Mouse (Mus musculus) adrenal gland, adult 8-10 months (tissue): ENCODE results near the gene Sytl3. TPM values are rescaled to one million over a fixed set of nuclear protein-coding genes. Genes with fewer than 3 reads are reported as not detected.
"Not testable (repeated sequence)": the region's sequence is repeated elsewhere in the genome, so short reads cannot be mapped to it uniquely, and the experiment has no call there.

Experiments used
- DNase-seq: peaks from one replicate; pipeline ENCODE4 v3.0.0; 2022
- total RNA-seq, 4 experiments: library from RNA; stranded (reverse); gene quantifications; 2 replicates each; pipeline ENCODE4 v1.2.4; 2022

Sytl3 gene
- total RNA-seq = 1 to 10 TPM in 1 of 4 experiments, under 1 TPM in 3; 0.31 to 1.2 (median 0.66) TPM

DNA sequence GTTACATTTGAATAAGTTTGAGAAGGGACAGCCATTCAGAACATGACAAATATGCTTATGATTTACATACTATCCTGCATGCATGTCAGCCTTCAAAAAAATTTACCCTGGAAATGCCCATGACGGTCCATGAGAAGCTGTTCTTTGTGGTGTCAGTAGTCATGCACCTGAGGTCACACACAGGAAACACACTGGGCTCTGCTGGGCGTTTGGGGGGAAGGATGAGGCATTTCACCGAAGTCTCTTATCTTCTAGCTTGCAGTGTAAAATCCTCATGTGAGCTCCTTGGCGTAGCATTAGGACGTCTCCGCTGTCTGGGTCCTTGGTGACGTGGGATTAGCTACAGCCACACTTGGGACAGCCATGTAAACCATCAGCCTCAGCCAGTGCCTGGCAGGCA is at the start of gene Sytl3:
Sytl3 (plus strand) TSS at position 293 of the 400 bp plus-strand sequence.
- not testable (repeated sequence) for DNase-seq

- not testable (repeated sequence) for DNase-seq
Observed at GRCm38 (mm10) chr17:6613524-6613923, 45.4 kb upstream of the Sytl3 start.

DNA sequence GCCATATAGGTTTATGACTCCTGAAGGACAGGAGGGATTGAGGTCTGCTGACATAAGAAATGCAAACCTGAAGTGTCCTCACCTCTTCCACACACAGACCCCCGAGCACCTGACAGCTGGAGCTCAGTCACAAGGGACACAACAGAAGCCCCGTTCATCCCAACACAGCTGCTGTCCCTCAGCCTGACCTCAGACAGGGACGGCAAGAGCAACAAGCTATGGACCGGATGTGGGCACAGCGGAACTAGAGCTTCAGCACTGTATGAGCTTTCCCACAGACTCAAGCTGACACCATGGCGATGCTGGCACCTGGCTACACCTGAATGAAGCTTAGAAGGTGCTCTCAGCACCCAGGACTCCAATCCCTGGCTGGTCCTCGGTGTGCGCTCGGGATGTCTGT is 44.6 kb upstream of the Sytl3 start:
- DNase-seq = not testable (repeated sequence)

- DNase-seq = not testable (repeated sequence)
Observed at GRCm38 (mm10) chr17:6616731-6617130, 42.2 kb upstream of the Sytl3 start.

DNA sequence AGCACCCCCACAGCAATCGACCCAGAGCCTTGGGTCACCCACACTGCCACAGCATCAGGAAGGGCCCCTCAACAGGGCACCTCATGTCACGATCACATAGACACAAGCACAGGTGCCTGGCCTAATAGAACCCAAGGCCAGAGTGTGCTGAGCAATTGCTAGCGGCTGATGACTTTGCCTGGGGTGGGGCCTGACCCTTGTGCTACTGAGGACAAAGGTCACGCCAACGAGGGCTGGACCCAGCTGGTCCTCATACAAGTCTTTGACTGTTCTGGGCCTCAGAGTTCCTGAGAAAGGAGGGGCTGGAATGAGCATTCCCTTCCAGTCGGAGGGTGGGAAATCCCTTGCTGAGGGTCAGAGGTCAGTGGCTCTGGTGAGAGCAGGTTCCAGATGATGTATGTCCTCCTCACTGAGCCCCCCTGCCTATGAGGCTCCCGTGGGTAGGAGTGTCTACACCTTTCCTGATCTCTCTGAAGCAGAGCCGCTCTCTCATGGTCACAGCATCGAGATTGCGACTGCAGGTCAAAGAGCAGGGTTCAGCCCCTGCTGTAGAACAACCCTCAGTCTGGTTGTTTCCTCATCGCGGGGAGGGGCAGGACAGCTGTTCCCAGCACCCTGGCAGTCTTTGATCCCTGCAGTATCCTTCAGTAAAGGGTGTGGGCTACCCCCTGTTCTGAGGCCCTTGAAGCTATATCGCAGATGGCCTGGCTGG is 41.0 kb upstream of the Sytl3 start:
- not testable (repeated sequence) for DNase-seq

DNA sequence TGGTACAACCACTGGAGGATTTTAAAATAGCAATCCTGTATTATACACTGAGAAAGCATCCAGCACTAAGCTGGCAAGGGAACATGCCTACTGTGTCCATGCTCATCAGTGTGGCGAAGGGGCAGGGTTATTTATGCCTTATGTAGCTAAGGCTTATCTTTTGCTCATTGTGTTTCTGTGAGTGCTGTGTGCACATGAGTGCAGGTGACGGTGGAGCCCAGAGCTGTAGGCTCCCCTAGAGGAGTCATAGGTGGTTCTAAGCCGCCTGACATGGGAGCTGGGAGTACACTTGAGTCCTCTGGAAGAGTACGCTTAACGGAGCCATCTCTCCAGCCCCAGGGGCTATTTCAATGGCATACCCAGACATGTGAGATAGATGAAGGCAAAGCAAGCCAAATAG is 39.6 kb upstream of the Sytl3 start:
- DNase-seq = not testable (repeated sequence)

GRCm38 (mm10) chr17:6620035-6620434 is 38.9 kb upstream of the Sytl3 start:
- not testable (repeated sequence) for DNase-seq

DNA sequence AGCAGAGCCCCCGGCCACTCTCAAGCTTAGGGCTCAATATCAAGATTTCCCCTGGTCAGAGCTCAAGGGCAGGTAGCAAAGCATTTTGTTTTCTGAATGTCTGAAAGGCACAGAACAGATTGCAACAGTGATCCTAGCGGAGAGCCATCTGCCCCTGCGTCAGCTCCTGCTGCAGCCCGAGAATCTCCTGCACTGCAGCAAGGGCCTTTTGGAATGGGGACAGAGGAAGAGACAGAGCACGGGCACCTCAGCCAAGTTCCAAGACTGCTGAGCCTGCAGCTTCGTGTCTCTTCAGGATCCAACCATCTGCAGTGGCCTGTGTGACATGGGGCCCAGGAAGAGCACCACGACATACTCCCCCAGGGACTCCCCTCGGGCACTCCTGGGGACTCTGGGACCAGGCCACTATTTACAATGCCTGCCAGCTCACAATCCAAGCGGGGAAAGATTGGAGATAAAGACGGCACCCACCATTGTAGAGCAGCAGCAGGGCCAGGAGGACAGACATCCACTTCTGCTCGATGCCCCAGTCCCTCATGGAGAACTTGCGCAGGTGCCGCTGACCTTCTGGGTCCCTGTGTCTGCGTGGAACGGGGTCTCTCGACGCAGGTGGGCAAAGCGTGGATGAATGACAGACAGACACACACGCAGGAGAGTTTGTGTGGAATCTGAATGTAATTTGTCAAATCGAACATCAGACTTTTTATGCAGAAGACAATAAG is 38.0 kb upstream of the Sytl3 start:
- not testable (repeated sequence) for DNase-seq

DNA sequence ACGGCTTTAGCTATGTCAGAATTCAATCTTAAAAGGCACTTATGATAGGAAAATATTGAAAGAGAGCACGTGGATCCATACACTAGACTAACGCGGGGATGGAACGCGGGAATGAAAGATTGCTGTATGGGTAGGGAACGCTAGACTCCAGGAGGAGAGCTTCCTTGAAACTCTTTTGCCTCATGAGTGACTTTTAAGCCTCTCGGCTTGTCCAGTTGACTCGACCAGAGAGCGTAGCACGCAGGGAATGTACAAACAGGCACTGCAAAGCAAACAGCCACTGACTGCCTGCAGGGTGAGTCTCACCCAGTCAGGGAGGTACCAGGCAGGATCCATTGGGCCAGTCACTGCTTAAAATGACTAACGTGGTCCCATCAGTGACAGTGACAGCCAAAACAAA is 36.9 kb upstream of the Sytl3 start:
- DNase-seq = not testable (repeated sequence)

GRCm38 (mm10) chr17:6624926-6625558 is 33.9 kb upstream of the Sytl3 start:
- not testable (repeated sequence) for DNase-seq

DNA sequence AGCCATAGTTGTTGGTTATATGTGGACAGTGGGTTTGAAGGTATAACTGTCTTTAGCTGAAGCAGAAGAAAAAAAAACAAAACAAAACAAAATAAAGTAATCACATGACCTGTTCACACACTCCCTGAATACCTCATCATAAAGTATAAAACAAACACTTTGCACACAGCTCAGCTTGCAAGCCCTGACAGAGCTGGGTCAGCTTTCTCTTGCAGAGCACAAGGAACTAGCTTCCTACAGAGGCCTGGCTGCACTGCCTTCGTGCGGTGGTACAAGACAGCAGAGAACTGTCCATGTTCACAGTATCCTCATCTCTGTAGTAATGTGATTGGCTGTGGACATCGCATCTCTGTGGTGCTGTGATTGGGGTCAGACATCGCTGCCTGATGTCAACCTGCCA is 28.5 kb upstream of the Sytl3 start:
- not testable (repeated sequence) for DNase-seq

GRCm38 (mm10) chr17:6632850-6633249 is 26.0 kb upstream of the Sytl3 start:
- not testable (repeated sequence) for DNase-seq

GRCm38 (mm10) chr17:6635781-6636180 is 23.1 kb upstream of the Sytl3 start:
- not testable (repeated sequence) for DNase-seq

- DNase-seq = no peak
Observed at GRCm38 (mm10) chr17:6636861-6637260, 22.0 kb upstream of the Sytl3 start.

DNA sequence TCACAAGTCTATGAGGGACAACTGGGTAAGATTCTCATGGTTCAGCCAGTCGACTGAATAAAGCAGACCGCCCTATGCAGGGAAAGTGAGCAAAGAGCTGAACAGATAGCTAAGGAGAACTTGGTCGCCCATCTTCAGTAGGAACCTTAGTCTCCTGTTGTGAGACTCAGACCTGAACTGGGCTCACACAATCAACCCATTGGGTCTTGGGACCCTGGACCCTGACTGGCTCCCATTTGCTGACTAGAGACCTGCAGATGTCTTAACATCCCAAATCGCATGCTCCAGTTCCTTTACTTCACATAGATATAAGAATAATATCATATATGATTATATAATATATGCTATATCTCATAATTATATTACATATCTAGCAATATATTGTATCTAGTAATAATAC is 21.5 kb upstream of the Sytl3 start:
- not testable (repeated sequence) for DNase-seq

- not testable (repeated sequence) for DNase-seq
Observed at GRCm38 (mm10) chr17:6638444-6638843, 20.4 kb upstream of the Sytl3 start.

GRCm38 (mm10) chr17:6639486-6639885 is 19.4 kb upstream of the Sytl3 start:
- not testable (repeated sequence) for DNase-seq

GRCm38 (mm10) chr17:6640044-6640637 is 18.8 kb upstream of the Sytl3 start:
- not testable (repeated sequence) for DNase-seq

DNA sequence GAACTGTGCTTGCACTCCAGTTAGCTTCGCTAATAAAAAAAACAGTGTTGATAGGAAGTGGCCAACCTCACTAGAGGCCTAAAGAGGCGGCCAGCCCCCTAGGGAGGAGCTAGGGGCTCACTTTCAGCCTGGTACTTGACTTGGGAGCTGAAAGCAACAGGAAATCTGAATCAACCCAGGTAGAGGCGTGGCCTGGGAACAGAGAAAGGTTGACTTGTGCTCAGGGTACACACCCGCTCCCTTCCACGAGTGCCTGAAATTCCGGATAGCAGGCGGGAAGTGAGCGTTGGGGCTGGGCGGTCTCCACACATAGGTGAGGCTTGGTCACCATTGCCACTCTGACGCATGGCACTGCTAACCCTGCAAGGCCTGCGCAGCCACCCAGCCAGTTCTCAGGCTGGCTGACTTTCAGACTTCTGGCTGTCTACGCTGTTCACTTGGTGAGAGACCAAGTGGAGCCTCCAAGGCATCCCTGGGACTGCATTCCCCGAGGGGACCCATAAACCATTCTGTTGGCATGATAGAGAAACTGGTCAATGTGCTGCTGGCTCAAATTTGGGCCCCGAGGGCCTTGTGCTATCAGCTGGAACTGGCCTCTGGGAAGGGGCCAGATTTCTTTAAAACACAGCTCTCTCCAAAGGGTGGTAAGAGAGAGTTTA is 18.0 kb upstream of the Sytl3 start:
- DNase-seq = not testable (repeated sequence)

GRCm38 (mm10) chr17:6644210-6644609 is 14.7 kb upstream of the Sytl3 start:
- DNase-seq = not testable (repeated sequence)

DNA sequence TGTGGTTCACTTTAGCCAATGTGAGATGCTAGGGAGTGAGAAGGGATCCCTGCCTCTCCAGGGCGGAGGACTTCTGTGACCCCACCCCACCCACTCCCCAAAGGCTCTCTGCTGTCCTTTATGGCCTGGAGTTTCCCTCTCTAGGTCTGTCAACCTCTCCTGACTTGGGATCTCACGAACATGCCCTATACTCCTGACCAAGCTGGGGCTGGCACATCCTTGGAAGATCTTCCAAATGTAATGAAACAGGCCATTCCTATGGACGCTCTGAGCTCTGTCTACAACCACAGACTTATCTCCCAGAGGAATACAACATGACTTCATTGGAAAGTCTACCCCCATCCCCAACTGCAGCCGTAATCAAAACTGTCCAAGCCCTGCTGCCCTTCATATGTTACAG is 14.2 kb upstream of the Sytl3 start:
- not testable (repeated sequence) for DNase-seq

DNA sequence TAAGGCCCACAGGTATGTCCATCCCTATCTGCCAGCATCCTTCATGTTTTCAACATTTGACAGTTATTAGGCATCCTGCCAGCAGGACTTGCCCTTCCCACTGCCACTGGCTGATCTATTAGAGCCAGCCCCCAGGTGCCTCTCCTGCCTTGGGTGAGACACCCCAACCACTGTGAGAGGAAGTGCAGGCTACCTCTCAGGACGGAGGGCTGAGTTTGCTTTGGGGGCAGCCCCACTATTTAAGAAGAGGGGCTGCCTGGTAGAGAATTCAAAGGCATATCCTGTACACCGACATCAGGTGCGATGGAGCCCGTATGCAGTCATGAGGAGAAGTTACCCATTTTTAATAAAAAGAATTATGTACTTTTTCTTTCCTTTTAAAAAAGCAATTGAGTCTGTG is 13.2 kb upstream of the Sytl3 start:
- not testable (repeated sequence) for DNase-seq
